Mouse (Mus musculus) v-Abl transformed pro-B cells (cell line): Measurements from ENCODE around the gene Pigq.

ENCODE experiments used
- in situ Hi-C, 2 experiments: fragments of 400-800 bp; cut with MboI; formaldehyde crosslinking; loops; one replicate each; pipeline ENCODE4 v1.15.1; 2025; ENCODE audit not compliant: unreplicated experiment in 2 of 2

The Pigq gene

GRCm38 (mm10) chr17:25958771-25959494, 14.2 kb upstream of the Pigq start:
- in situ Hi-C loops = no loop called here

GRCm38 (mm10) chr17:25957586-25958051, 12.9 kb upstream of the Pigq start:
- in situ Hi-C loops = no loop called here

- in situ Hi-C loops = no loop called here
Observed at GRCm38 (mm10) chr17:25956631-25957030, 11.9 kb upstream of the Pigq start.

GRCm38 (mm10) chr17:25956201-25956600, 11.5 kb upstream of the Pigq start:
- in situ Hi-C loops = no loop called here

GRCm38 (mm10) chr17:25955736-25956135, 11.0 kb upstream of the Pigq start:
- in situ Hi-C loops = no loop called here

GRCm38 (mm10) chr17:25954671-25955070, 9.9 kb upstream of the Pigq start:
- in situ Hi-C loops = no loop called here

- in situ Hi-C loops = no loop called here
Observed at GRCm38 (mm10) chr17:25953161-25953560, 8.4 kb upstream of the Pigq start.

- in situ Hi-C loops = no loop called here
Observed at GRCm38 (mm10) chr17:25951803-25952623, 7.3 kb upstream of the Pigq start, which contains the start of gene A930017K11Rik. A930017K11Rik (minus strand) TSS chr17:25952565.

GRCm38 (mm10) chr17:25951225-25951802, 6.6 kb upstream of the Pigq start:
- in situ Hi-C loops = no loop called here

- in situ Hi-C loops = no loop called here
Observed at GRCm38 (mm10) chr17:25950706-25951105, 6.0 kb upstream of the Pigq start.

DNA sequence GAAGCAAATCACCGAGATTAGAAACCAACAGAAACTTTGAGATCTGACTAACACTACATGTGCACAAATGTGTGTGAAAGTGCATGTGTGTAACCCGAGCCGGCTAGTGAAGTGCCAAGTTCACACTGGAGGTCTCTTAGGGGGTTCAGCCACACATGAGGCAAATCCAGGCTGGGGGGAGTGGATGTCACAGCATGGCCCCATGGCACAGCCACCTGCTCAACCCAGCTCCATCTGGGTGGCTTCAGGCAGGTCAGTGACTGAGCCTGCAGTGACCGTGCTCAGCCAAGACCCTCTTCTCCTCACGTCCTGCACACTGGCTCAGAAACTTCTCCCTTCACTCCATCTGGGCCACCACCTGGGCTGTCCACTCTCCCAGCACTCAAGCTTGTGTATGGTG, 5.2 kb upstream of the Pigq start:
- in situ Hi-C loops = no loop called here

- in situ Hi-C loops = no loop called here
Observed at GRCm38 (mm10) chr17:25948051-25948450, 3.3 kb upstream of the Pigq start.

DNA sequence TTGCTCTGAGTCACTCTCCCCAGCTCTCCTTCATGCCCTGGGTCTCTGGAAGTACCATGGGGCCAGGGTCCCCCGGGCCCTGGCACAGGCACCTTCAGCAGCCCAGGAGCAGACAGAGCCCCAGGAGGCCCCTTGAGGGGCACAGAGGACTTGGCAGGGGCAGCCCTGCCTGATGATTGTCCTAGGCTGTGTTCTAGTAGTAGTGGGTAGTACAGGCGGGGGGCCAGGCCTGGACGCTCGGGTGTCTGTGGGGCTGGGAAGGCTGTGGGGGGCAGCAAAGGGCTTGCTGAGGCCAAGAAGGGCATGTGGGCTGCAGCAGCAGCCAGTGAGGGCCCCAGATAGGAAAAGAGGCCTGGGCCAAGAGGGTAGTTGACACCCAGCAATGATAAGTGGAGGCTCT, 2.8 kb upstream of the Pigq start:
- in situ Hi-C loops = no loop called here

- in situ Hi-C loops = no loop called here
Observed at GRCm38 (mm10) chr17:25946891-25947290, 2.2 kb upstream of the Pigq start.

- in situ Hi-C loops = no loop called here
Observed at GRCm38 (mm10) chr17:25946349-25946748, 1.6 kb upstream of the Pigq start.

DNA sequence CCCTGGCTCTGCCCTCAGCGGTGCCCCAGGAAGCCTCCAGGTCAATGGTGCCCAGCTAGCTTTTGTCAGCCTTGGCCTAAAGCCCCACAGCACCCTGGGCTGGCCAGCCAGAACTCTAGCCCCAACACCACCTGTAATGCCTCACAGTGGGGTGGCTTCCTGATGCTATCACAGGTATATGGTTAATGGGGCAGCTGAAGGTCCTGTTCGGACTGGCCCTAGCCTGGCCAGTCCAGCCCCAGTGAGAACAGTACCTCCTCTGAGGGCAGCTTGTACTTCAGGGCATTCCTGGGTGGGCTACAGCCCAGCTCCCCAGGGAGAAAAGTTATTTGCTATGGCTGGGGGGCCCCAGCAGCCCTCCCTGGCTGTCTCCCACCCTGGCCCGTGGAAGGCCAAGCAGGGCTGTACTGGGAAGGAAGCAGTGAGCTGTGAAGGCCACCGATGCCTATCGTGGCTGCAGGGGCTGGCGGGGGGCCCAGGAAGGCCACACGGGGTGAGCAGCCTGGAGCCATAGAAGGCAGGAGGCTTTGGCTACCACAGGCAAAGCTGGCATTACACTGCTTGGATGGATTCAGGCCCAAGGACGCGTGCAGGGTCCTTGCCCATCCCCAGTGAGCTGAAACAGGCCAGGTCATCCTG, 900 bp upstream of the Pigq start:
- in situ Hi-C loops = no loop called here

- in situ Hi-C loops = no loop called here
Observed at GRCm38 (mm10) chr17:25943769-25944168, 967 bp downstream of the Pigq start.

DNA sequence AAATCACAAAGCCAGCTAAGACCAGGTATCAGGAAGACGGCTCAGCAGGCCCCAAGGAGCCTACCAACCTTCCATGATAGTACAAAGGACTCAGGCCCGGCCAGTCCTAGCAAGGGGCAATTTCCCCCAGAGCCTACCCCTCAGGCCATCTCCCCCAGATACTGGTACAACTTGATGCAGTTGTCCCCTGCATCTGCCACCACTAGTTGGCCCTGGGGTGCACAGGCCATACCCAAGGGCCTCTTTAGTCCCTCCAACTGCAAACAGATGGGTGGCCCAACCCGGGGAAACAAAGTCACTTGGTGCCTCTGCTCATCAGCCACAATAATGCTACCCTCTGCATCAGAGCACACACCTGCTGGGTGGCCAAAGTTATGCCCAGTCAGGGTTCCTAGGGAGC, 1.5 kb downstream of the Pigq start:
- in situ Hi-C loops = no loop called here

- in situ Hi-C loops = no loop called here
Observed at GRCm38 (mm10) chr17:25942597-25943151, 2.1 kb downstream of the Pigq start.

- in situ Hi-C loops = no loop called here
Observed at GRCm38 (mm10) chr17:25941511-25942241, 3.1 kb downstream of the Pigq start.
